Mouse (Mus musculus) myocyte (in vitro differentiated cells): ENCODE data around the gene Clpx. TPM values are rescaled to one million over a fixed set of nuclear protein-coding genes. Genes with fewer than 3 reads are reported as not detected.
"Not testable (repeated sequence)": the region's sequence is repeated elsewhere in the genome, so short reads cannot be mapped to it uniquely, and the experiment has no call there.

Experiments
- H3K27me3 ChIP-seq: one replicate; pipeline ENCODE4 v1.6.1; 2011; ENCODE audit not compliant: control insufficient read depth, insufficient read depth, insufficient read length
- H3K36me3 ChIP-seq: one replicate; pipeline ENCODE4 v1.6.1; 2011; ENCODE audit not compliant: control insufficient read depth, insufficient read depth
- H3K4me2 ChIP-seq: one replicate; pipeline ENCODE4 v1.6.1; 2011; ENCODE audit warnings: low read depth, control low read depth
- H3K4me3 ChIP-seq: one replicate; pipeline ENCODE4 v1.5.1; 2011; ENCODE audit warnings: mild to moderate bottlenecking, control low read depth, moderate library complexity
- H3K79me2 ChIP-seq: one replicate; pipeline ENCODE4 v1.6.1; 2011; ENCODE audit not compliant: control insufficient read depth, insufficient read depth
- H3ac ChIP-seq: one replicate; pipeline ENCODE4 v1.6.1; 2011; ENCODE audit not compliant: control insufficient read depth, insufficient read length
- CEBPB ChIP-seq: IDR thresholded peaks from 2 replicates; pipeline ENCODE4 v1.6.1; 2011; ENCODE audit warnings: mild to moderate bottlenecking, moderate library complexity; ENCODE audit not compliant: poor library complexity, insufficient read depth, severe bottlenecking
- E2F4 ChIP-seq: IDR thresholded peaks from one replicate; pipeline ENCODE4 v1.6.1; 2011; ENCODE audit warnings: mild to moderate bottlenecking, control low read depth, moderate library complexity; ENCODE audit not compliant: insufficient read depth
- MAX ChIP-seq: IDR thresholded peaks from one replicate; pipeline ENCODE4 v1.6.1; 2011; ENCODE audit warnings: low read depth, mild to moderate bottlenecking, control low read depth
- MYOD1 ChIP-seq, 3 experiments: IDR thresholded peaks; one replicate each; pipeline ENCODE4 v1.6.1; 2011; ENCODE audit warnings: control low read depth in 2 of 3, low read depth in 2 of 3, mild to moderate bottlenecking in 2 of 3, moderate library complexity in 1 of 3; ENCODE audit not compliant: insufficient read length in 2 of 3, control insufficient read depth in 1 of 3
- MYOG ChIP-seq, 3 experiments: IDR thresholded peaks; one replicate each; pipeline ENCODE4 v1.6.1; 2011; ENCODE audit warnings: control low read depth in 2 of 3, low read depth in 2 of 3, mild to moderate bottlenecking in 2 of 3; ENCODE audit not compliant: insufficient read length in 2 of 3, control insufficient read depth in 1 of 3, insufficient read depth in 1 of 3
- POLR2A ChIP-seq: IDR thresholded peaks from one replicate; pipeline ENCODE4 v1.6.1; 2011; ENCODE audit warnings: low read depth, mild to moderate bottlenecking, control low read depth, moderate library complexity; ENCODE audit not compliant: insufficient read length
- POLR2AphosphoS2 ChIP-seq: IDR thresholded peaks from one replicate; pipeline ENCODE4 v1.6.1; 2011; ENCODE audit warnings: low read depth, control low read depth; ENCODE audit not compliant: insufficient read length
- REST ChIP-seq: IDR thresholded peaks from one replicate; pipeline ENCODE4 v1.6.1; 2011; ENCODE audit warnings: mild to moderate bottlenecking, control low read depth, moderate library complexity; ENCODE audit not compliant: insufficient read depth, insufficient read length
- SRF ChIP-seq: IDR thresholded peaks from one replicate; pipeline ENCODE4 v1.6.1; 2011; ENCODE audit warnings: low read depth; ENCODE audit not compliant: control insufficient read depth, insufficient read length
- TCF12 ChIP-seq: IDR thresholded peaks from one replicate; pipeline ENCODE4 v1.6.1; 2011; ENCODE audit warnings: mild to moderate bottlenecking, control low read depth; ENCODE audit not compliant: poor library complexity, insufficient read depth, severe bottlenecking
- TCF3 ChIP-seq: IDR thresholded peaks from one replicate; pipeline ENCODE4 v1.6.1; 2011; ENCODE audit warnings: low read depth, control low read depth; ENCODE audit not compliant: insufficient read length
- USF1 ChIP-seq: IDR thresholded peaks from one replicate; pipeline ENCODE4 v1.6.1; 2011; ENCODE audit warnings: low read depth, mild to moderate bottlenecking, control low read depth, moderate library complexity
- polyA plus RNA-seq: library from polyadenylated mRNA; unstranded; fragments of >200 nt; fragmentation: generic; extraction: Trizol; gene quantifications from one replicate; pipeline ENCODE4 v1.2.1, GENCODE M21; 2012; ENCODE audit warnings: missing spikeins

Gene Clpx
- polyA plus RNA-seq, 1 experiment, result 13.0 TPM

- peaks cover 3% of the 10 kb centered on the region for H3K27me3 ChIP-seq
- H3K4me3 ChIP-seq, result no peak overlapping the region
- H3ac ChIP-seq, result no peak overlapping the region
- no peaks in the 10 kb centered on the region for H3K36me3 ChIP-seq
- TF ChIP-seq MYOD1 (IDR thresholded peaks at IDR 0.05; ENCODE audit: control insufficient read depth in 1 of 3, insufficient read length in 2 of 3, low read depth in 2 of 3) (peak in 2 of 3 experiments; percentile 18 to 39), POLR2A (no peak), USF1 (no peak), CEBPB (no peak), TCF12 (peak; percentile 48)
- H3K4me2 ChIP-seq, result no peak overlapping the region
- no peaks in the 10 kb centered on the region for H3K79me2 ChIP-seq
Observed at GRCm38 (mm10) chr9:65281536-65282151, 12.4 kb upstream of the Clpx start.

- Histone ChIP-seq H3K4me2 (no peak overlapping the region), H3K4me3 (no peak overlapping the region), H3ac (no peak overlapping the region), H3K79me2 (no peaks in the 10 kb centered on the region), H3K27me3 (peaks cover 3% of the 10 kb centered on the region), H3K36me3 (no peaks in the 10 kb centered on the region)
- no peak for TF ChIP-seq TCF3
- TF ChIP-seq REST, result no peak
- TF ChIP-seq POLR2AphosphoS2, result no peak
- TF ChIP-seq MYOD1 (IDR thresholded peaks at IDR 0.05; ENCODE audit: control insufficient read depth in 1 of 3, insufficient read length in 2 of 3, low read depth in 2 of 3), result no peak
- TF ChIP-seq CEBPB, result no peak
- TF ChIP-seq TCF12, result no peak
- no peak for TF ChIP-seq USF1
- TF ChIP-seq SRF, result no peak
- no peak for TF ChIP-seq MYOG (IDR thresholded peaks at IDR 0.05; ENCODE audit: control insufficient read depth in 1 of 3, insufficient read depth in 1 of 3, insufficient read length in 2 of 3, low read depth in 2 of 3)
- TF ChIP-seq POLR2A, result no peak
- no peak for TF ChIP-seq MAX
- TF ChIP-seq E2F4, result no peak
Observed at GRCm38 (mm10) chr9:65283301-65283700, 10.8 kb upstream of the Clpx start.

DNA sequence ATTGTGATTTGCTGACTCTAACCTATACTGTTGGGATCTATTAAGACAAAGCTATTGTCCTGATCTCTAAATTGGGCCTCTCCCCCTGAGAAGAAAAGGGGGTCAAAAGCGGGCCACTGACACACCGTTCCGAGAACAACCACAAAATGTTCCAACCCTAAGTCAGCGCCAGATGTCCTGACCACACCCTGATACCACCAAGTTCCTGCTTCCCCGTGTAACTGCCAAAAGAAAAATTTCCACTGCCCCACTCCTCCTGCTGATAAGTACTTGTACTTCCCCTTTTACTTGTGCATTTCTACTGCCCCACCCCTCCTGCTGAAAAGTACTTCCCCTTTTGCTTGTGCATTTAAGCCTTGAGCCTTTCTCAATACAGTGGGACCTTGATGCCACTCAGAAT is 5.8 kb upstream of the Clpx start:
- not testable (repeated sequence) for H3K27me3 ChIP-seq, H3ac ChIP-seq

GRCm38 (mm10) chr9:65289988-65290387 is 4.1 kb upstream of the Clpx start:
- no peak overlapping the region for H3K4me2 ChIP-seq
- H3K27me3 ChIP-seq, result no peaks in the 10 kb centered on the region
- no peaks in the 10 kb centered on the region for H3K36me3 ChIP-seq
- no peak overlapping the region for H3K4me3 ChIP-seq
- TF ChIP-seq USF1, result no peak
- TF ChIP-seq MYOG (IDR thresholded peaks at IDR 0.05; ENCODE audit: control insufficient read depth in 1 of 3, insufficient read depth in 1 of 3, insufficient read length in 2 of 3, low read depth in 2 of 3), result no peak
- no peak for TF ChIP-seq REST
- TF ChIP-seq SRF, result no peak
- no peak for TF ChIP-seq CEBPB
- no peak for TF ChIP-seq TCF3
- no peak for TF ChIP-seq MAX
- no peak for TF ChIP-seq TCF12
- no peak for TF ChIP-seq POLR2AphosphoS2
- TF ChIP-seq MYOD1 (IDR thresholded peaks at IDR 0.05; ENCODE audit: control insufficient read depth in 1 of 3, insufficient read length in 2 of 3, low read depth in 2 of 3), result no peak
- no peak for TF ChIP-seq E2F4
- TF ChIP-seq POLR2A, result no peak
- H3ac ChIP-seq, result no peak overlapping the region
- H3K79me2 ChIP-seq, result peaks cover 8% of the 10 kb centered on the region

More for the DNA sequence above, 5.8 kb upstream of the Clpx start:
- H3K4me2 ChIP-seq, H3K36me3 ChIP-seq, H3K4me3 ChIP-seq, H3K79me2 ChIP-seq: not testable (repeated sequence)

DNA sequence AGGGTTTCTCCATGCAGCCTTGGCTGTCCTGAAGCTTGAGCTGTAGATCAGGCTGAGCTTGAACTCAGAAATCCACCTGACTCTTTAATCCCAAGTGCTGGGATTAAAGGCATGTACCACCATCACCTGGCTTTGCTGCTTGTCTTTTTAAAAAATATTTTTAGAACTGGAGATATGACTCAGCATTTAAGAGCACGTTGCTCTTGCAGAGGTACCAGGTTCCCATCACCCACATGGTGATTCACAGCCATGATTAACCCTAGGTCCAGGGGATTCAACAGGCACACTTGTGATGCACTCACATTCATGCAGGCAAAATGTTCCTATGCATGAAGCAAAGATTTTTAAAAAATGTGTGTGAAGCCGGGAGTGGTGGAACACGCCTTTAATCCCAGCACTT is 1.6 kb upstream of the Clpx start:
- Histone ChIP-seq H3K4me3 (no peak overlapping the region), H3K27me3 (no peaks in the 10 kb centered on the region), H3K79me2 (peaks cover 24% of the 10 kb centered on the region), H3ac (no peak overlapping the region), H3K4me2 (no peak overlapping the region), H3K36me3 (peaks cover 2% of the 10 kb centered on the region)
- TF ChIP-seq POLR2AphosphoS2 (no peak), MAX (no peak), SRF (no peak), REST (no peak), E2F4 (no peak), CEBPB (no peak)
